Mouse (Mus musculus) bone marrow, adult 2 months (tissue): ENCODE data around the gene Gtf2ird1.

ENCODE experiments used
- CTCF ChIP-seq: fragments of 200-500 bp; IDR thresholded peaks from 2 replicates; pipeline ENCODE4 v1.5.1; 2011; ENCODE audit warnings: low read length, control low read depth; ENCODE audit not compliant: control insufficient read depth, insufficient read depth
- POLR2A ChIP-seq: fragments of 200-500 bp; IDR thresholded peaks from 2 replicates; pipeline ENCODE4 v1.6.1; 2011; ENCODE audit warnings: low read depth, mild to moderate bottlenecking, control low read depth, low read length, borderline replicate concordance; ENCODE audit not compliant: control insufficient read depth

DNA sequence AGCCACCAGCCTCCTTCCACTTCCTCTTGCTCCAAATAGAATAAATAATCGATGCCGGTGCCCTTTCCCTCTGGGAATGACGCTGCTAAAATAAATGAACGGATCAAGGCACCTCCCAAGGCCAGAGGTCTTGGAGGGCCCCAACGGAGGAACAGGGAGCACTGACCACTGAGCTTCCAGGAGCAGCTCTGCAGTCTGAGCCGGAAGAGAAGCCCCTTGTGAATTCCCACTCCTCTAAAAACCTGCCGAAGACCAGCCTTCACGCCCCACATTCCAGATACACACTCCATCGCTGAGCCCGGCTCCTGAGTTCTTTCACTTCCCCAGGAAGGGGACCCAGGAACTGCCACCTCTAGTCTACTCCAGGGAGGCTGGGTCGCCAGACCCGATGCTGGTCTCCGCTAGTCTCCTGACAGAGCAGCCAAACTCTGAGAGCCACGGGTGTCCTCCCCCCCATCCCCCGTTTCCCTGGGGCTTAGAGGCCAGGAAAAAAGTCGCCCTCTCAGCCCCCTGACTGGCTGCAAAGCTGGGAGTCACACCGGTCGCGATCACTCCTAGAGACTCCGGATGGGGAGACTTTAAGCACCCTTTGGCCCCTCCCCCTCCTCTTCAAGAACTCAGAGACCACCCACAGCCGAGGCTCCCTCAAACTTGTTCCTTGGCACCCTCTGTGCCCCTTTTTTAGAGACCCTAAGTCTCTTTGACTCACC, 1.2 kb downstream of the Gtf2ird1 start:
- TF ChIP-seq CTCF, result no peak
- no peak for TF ChIP-seq POLR2A
